Mouse (Mus musculus): ENCODE results near the gene Slc6a3. TPM values are rescaled to one million over a fixed set of nuclear protein-coding genes. Genes with fewer than 3 reads are reported as not detected.

Gene Slc6a3
- polyA plus RNA-seq, 1 experiment from 2014 or later: 0.04 TPM

Other genes starting within 250 kb of the Slc6a3 start
- gene Mrpl36, start 208.2 kb upstream of the Slc6a3 start, polyA plus RNA-seq (2015; fragmentation: Nextera tagmentation; extraction: Ambion mirVana): 114 and 115 TPM in 2 replicates
- 386 and 392 TPM in 2 replicates for gene Ndufs6, start 208.2 kb upstream of the Slc6a3 start, polyA plus RNA-seq (2015; fragmentation: Nextera tagmentation; extraction: Ambion mirVana)
- gene Lpcat1, start 69.5 kb upstream of the Slc6a3 start, polyA plus RNA-seq (2015; fragmentation: Nextera tagmentation; extraction: Ambion mirVana): 48.5 and 52.3 TPM in 2 replicates
- 93.1 and 103 TPM in 2 replicates for gene Clptm1l, start 67.3 kb downstream of the Slc6a3 start, polyA plus RNA-seq (2015; fragmentation: Nextera tagmentation; extraction: Ambion mirVana)
- gene Tert, start 90.2 kb downstream of the Slc6a3 start, polyA plus RNA-seq (2015; fragmentation: Nextera tagmentation; extraction: Ambion mirVana): 5.6 and 5.9 TPM in 2 replicates
- gene Slc6a18, start 141.3 kb downstream of the Slc6a3 start, polyA plus RNA-seq (2015; fragmentation: Nextera tagmentation; extraction: Ambion mirVana): not detected in 2 replicates
- 0.19 and 0.20 TPM in 2 replicates for gene Slc6a19, start 168.1 kb downstream of the Slc6a3 start, polyA plus RNA-seq (2015; fragmentation: Nextera tagmentation; extraction: Ambion mirVana)
- gene Slc12a7, start 196.3 kb downstream of the Slc6a3 start, polyA plus RNA-seq (2015; fragmentation: Nextera tagmentation; extraction: Ambion mirVana): 20.1 and 26.4 TPM in 2 replicates